Mouse (Mus musculus): Measurements from ENCODE around the gene Pgd. TPM values are rescaled to one million over a fixed set of nuclear protein-coding genes. Genes with fewer than 3 reads are reported as not detected.
A peak's percentile ranks its signal among the peaks of the same experiment; 100 is the strongest.
"Not testable (repeated sequence)": the region's sequence is repeated elsewhere in the genome, so short reads cannot be mapped to it uniquely, and the experiment has no call there.

Pgd gene
- polyA plus RNA-seq, 1 experiment from 2014 or later: 116 TPM

DNA sequence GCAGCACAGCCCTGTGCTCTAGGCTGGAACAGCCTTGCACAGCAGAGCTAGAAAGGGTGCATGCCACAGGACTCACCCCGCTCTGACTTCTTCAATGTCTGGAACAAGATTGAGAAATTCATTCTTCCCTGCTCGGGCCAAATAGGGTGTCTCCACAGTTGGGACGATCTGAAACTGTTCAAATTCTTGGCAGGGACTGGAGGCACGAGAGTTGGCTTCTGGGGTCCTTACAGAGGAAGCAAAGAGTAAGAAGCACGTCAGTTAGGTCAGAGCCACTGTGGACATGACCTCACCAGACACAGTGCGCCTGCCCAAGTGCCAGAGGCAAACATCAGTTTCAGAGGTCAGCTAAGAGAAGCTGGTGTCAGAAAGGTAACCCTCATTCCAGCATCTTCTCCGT is 15.6 kb upstream of the Pgd start:
- ATAC-seq (ENCODE audit: insufficient number of reproducible peaks, insufficient read depth, low FRiP score, low TSS enrichment): no peak
- Histone ChIP-seq H3K4me1 (peaks cover 11% of the 10 kb centered on the region; the same call in 1 of the 2 replicates), H3K4me2 (replicated peaks) (no peak overlapping the region), H3K9me3 (no peaks in the 10 kb centered on the region), H3K27me3 (no peaks in the 10 kb centered on the region), H3K36me3 (peaks cover 66% of the 10 kb centered on the region), H3K9ac (no peak overlapping the region), H3K27ac (no peak overlapping the region), H3K4me3 (no peak overlapping the region)
- 90% methylated on average over 7 of the region's 7 CpGs for WGBS

- Histone ChIP-seq H3K9ac (no peak overlapping the region), H3K27ac (no peak overlapping the region), H3K27me3 (no peaks in the 10 kb centered on the region), H3K36me3 (peaks cover 44% of the 10 kb centered on the region), H3K4me2 (replicated peaks) (no peak overlapping the region), H3K9me3 (no peaks in the 10 kb centered on the region), H3K4me1 (peaks cover 11% of the 10 kb centered on the region; the same call in 1 of the 2 replicates), H3K4me3 (no peak overlapping the region)
- no peak for ATAC-seq (ENCODE audit: insufficient number of reproducible peaks, insufficient read depth, low FRiP score, low TSS enrichment)
- 51% methylated on average over 4 of the region's 4 CpGs for WGBS
Measured at GRCm38 (mm10) chr4:149179573-149179972, 13.0 kb upstream of the Pgd start.

DNA sequence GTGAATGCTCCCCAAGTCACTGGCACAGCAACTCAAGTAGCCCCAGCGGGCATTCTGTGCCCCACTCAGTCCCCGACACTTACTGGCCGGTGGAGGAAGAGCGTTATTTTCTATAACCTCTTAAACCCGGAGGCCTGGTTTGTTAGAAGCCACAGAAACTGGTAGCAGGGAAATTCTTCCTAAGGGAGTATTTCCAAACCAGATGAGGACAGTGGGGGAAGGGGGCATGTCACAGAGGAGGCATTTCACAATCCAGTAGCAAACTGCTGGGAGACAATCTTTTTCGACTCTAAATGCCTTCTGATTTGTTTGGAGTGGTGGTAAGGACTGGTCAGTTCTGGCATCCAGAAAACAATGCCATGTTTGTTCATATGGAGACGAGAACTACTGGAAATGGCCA is 12.6 kb upstream of the Pgd start:
- no peak overlapping the region for H3K4me2 ChIP-seq (replicated peaks)
- H3K27me3 ChIP-seq: no peaks in the 10 kb centered on the region
- no peaks in the 10 kb centered on the region for H3K9me3 ChIP-seq
- H3K4me1 ChIP-seq: peaks cover 11% of the 10 kb centered on the region; the same call in 1 of the 2 replicates
- WGBS: 69% methylated on average over 7 of the region's 7 CpGs
- no peak overlapping the region for H3K27ac ChIP-seq
- H3K4me3 ChIP-seq: no peak overlapping the region
- peaks cover 40% of the 10 kb centered on the region for H3K36me3 ChIP-seq
- ATAC-seq (ENCODE audit: insufficient number of reproducible peaks, insufficient read depth, low FRiP score, low TSS enrichment): no peak
- 0 out of 2 replicates have a peak overlapping the region, but pooled peaks have one; percentile 7 for H3K9ac ChIP-seq

DNA sequence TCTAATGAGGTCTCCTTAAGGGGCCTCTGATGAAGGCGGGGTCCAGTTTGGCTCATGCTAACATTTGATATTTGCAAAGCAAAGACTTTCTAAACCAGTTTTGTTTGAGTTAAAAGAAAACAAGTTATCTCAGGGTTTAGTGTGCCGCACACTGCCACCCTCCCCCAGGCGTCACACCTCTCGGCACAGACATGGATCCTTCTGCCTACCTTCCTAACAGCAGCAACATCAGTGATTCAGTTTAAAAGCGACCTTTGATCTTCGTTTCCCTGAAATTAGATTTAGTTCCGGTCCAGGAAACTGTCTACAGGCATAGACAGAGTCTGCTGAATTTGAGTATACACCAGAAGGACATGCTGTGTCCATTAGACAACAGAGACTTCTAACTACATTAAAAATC is 11.8 kb upstream of the Pgd start:
- Histone ChIP-seq H3K27me3 (no peaks in the 10 kb centered on the region), H3K4me3 (no peak overlapping the region), H3K4me1 (peaks cover 11% of the 10 kb centered on the region; the same call in 1 of the 2 replicates), H3K9me3 (no peaks in the 10 kb centered on the region), H3K9ac (no peak overlapping the region), H3K36me3 (peaks cover 32% of the 10 kb centered on the region), H3K27ac (no peak overlapping the region), H3K4me2 (replicated peaks) (no peak overlapping the region)
- no peak for ATAC-seq (ENCODE audit: insufficient number of reproducible peaks, insufficient read depth, low FRiP score, low TSS enrichment)
- WGBS: 50% methylated on average over 7 of the region's 7 CpGs

DNA sequence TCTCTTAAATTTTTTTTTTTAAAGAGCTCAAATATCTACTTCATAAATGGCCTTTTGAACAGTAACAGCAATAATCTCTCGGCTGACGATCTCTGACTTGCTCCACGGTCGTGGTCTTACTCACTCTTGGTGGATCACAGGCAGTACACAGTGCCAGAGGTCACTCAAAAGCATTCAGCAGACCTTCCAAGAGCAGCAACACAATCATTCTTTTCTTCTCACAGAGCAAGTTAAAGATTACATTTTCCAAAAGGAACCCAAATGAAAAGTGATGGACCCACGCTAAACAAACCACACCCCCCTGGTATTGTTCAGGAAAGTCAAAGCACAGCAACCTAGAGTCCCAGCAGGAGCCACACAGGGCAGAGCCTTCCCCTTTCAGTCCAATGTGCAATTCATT is 10.5 kb upstream of the Pgd start:
- H3K4me2 ChIP-seq (replicated peaks): no peak overlapping the region
- no peak overlapping the region for H3K4me3 ChIP-seq
- H3K27me3 ChIP-seq: no peaks in the 10 kb centered on the region
- no peaks in the 10 kb centered on the region for H3K9me3 ChIP-seq
- H3K27ac ChIP-seq: no peak overlapping the region
- WGBS: 40% methylated on average over 5 of the region's 5 CpGs
- ATAC-seq (ENCODE audit: insufficient number of reproducible peaks, insufficient read depth, low FRiP score, low TSS enrichment): no peak
- H3K4me1 ChIP-seq: peaks cover 16% of the 10 kb centered on the region; the same call in 1 of the 2 replicates
- H3K9ac ChIP-seq: no peak overlapping the region
- H3K36me3 ChIP-seq: peaks cover 19% of the 10 kb centered on the region

GRCm38 (mm10) chr4:149176645-149177044 is 10.1 kb upstream of the Pgd start:
- no peak overlapping the region for H3K4me2 ChIP-seq (replicated peaks)
- no peak overlapping the region for H3K4me3 ChIP-seq
- WGBS: 73% methylated on average over 6 of the region's 6 CpGs
- H3K27me3 ChIP-seq: no peaks in the 10 kb centered on the region
- H3K9ac ChIP-seq: no peak overlapping the region
- peaks cover 15% of the 10 kb centered on the region for H3K36me3 ChIP-seq
- H3K9me3 ChIP-seq: no peaks in the 10 kb centered on the region
- no peak overlapping the region for H3K27ac ChIP-seq
- ATAC-seq (ENCODE audit: insufficient number of reproducible peaks, insufficient read depth, low FRiP score, low TSS enrichment): no peak
- H3K4me1 ChIP-seq: peaks cover 16% of the 10 kb centered on the region; the same call in 1 of the 2 replicates

- H3K36me3 ChIP-seq: no peaks in the 10 kb centered on the region
- no peak overlapping the region for H3K9ac ChIP-seq
- H3K4me1 ChIP-seq: peaks cover 12% of the 10 kb centered on the region; the same call in 1 of the 2 replicates
- WGBS: 90% methylated on average over 6 of the region's 6 CpGs
- H3K9me3 ChIP-seq: no peaks in the 10 kb centered on the region
- H3K27me3 ChIP-seq: no peaks in the 10 kb centered on the region
- H3K27ac ChIP-seq: no peak overlapping the region
- no peak overlapping the region for H3K4me2 ChIP-seq (replicated peaks)
- ATAC-seq (ENCODE audit: insufficient number of reproducible peaks, insufficient read depth, low FRiP score, low TSS enrichment): no peak
- H3K4me3 ChIP-seq: no peak overlapping the region
Measured at GRCm38 (mm10) chr4:149173661-149174060, 7.1 kb upstream of the Pgd start.

DNA sequence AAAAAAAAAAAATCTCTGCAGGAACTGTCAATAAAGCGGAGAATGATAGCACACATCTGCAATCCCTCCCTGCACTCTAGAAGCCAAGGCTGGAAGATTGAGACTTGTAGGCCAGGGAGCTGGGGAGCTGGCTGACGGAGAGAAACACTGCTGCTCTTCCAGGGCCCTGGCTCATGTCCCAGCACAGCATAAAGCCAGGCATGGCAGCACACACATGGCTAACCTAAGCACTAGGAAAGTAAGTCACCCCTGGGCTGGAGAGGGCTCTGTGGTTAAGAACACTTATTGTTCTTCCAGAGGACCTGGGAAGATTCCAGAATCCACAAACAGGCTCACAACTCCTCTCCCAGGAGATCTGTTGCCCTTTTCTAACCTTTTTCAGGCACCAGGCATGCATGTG is 6.1 kb upstream of the Pgd start:
- ATAC-seq (ENCODE audit: insufficient number of reproducible peaks, insufficient read depth, low FRiP score, low TSS enrichment): no peak
- Histone ChIP-seq H3K4me2 (replicated peaks) (no peak overlapping the region), H3K36me3 (no peaks in the 10 kb centered on the region), H3K9me3 (no peaks in the 10 kb centered on the region), H3K9ac (no peak overlapping the region), H3K27ac (peak overlapping the region; percentile 67), H3K27me3 (no peaks in the 10 kb centered on the region), H3K4me3 (no peak overlapping the region), H3K4me1 (peaks cover 6% of the 10 kb centered on the region; the same call in 1 of the 2 replicates)
- 68% methylated on average over 2 of the region's 2 CpGs for WGBS

GRCm38 (mm10) chr4:149172083-149172482 is 5.5 kb upstream of the Pgd start:
- Histone ChIP-seq H3K4me1 (peaks cover 5% of the 10 kb centered on the region; the same call in 1 of the 2 replicates), H3K27me3 (no peaks in the 10 kb centered on the region), H3K4me3 (no peak overlapping the region), H3K9me3 (no peaks in the 10 kb centered on the region), H3K36me3 (no peaks in the 10 kb centered on the region), H3K9ac (no peak overlapping the region), H3K27ac (peak overlapping the region; percentile 67; the same call in 1 of the 2 replicates), H3K4me2 (replicated peaks) (no peak overlapping the region)
- no peak for ATAC-seq (ENCODE audit: insufficient number of reproducible peaks, insufficient read depth, low FRiP score, low TSS enrichment)
- WGBS: 90% methylated on average over 5 of the region's 5 CpGs

DNA sequence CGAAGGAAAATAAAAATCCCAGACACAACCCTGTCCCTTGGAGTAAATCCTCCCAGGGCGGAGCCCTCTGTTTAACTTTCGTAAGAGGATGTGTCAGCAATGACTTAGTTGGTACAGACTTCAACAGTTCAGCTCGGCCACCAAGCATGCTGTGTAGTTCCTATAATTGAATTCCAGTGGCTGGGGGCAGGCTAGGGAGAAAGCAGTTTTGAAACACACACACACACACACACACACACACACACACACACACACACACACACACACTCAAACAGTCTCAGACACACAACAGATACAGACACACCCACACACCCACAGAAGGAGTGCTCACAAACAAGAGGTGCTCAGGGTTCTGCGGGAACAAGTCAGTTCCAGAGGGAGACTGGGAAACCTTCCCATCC is 5.0 kb upstream of the Pgd start:
- H3K9ac ChIP-seq: no peak overlapping the region
- H3K4me1 ChIP-seq: peaks cover 5% of the 10 kb centered on the region; the same call in 1 of the 2 replicates
- no peak overlapping the region for H3K4me3 ChIP-seq
- no peaks in the 10 kb centered on the region for H3K9me3 ChIP-seq
- H3K27ac ChIP-seq: no peak overlapping the region
- H3K36me3 ChIP-seq: no peaks in the 10 kb centered on the region
- 83% methylated on average over 5 of the region's 5 CpGs for WGBS
- H3K27me3 ChIP-seq: no peaks in the 10 kb centered on the region
- H3K4me2 ChIP-seq (replicated peaks): no peak overlapping the region
- no peak for ATAC-seq (ENCODE audit: insufficient number of reproducible peaks, insufficient read depth, low FRiP score, low TSS enrichment)

- Histone ChIP-seq H3K4me1 (peaks cover 8% of the 10 kb centered on the region), H3K36me3 (no peaks in the 10 kb centered on the region), H3K4me3 (no peak overlapping the region), H3K9ac (no peak overlapping the region), H3K9me3 (no peaks in the 10 kb centered on the region), H3K4me2 (replicated peaks) (no peak overlapping the region), H3K27ac (no peak overlapping the region), H3K27me3 (no peaks in the 10 kb centered on the region)
- no peak for ATAC-seq (ENCODE audit: insufficient number of reproducible peaks, insufficient read depth, low FRiP score, low TSS enrichment)
- 55% methylated on average over 7 of the region's 7 CpGs for WGBS
Measured at GRCm38 (mm10) chr4:149170394-149170931, 3.9 kb upstream of the Pgd start.

- H3K4me2 ChIP-seq (replicated peaks); H3K9ac ChIP-seq; H3K27me3 ChIP-seq; H3K27ac ChIP-seq; H3K36me3 ChIP-seq; H3K9me3 ChIP-seq; H3K4me3 ChIP-seq; ATAC-seq (ENCODE audit: insufficient number of reproducible peaks, insufficient read depth, low FRiP score, low TSS enrichment): not testable (repeated sequence)
- WGBS: 78% methylated on average over 7 of the region's 8 CpGs
- H3K4me1 ChIP-seq: peaks cover 12% of the 10 kb centered on the region
Measured at GRCm38 (mm10) chr4:149169926-149170325, 3.4 kb upstream of the Pgd start.
